ENCODE assay signal across 8 mouse cellular contexts in genomic region chr7:30050882-30051548, GRCm38 (mm10). TPM values are rescaled to one million over a fixed set of nuclear protein-coding genes. Genes with fewer than 3 reads are reported as not detected.
DNase-seq lines count a peak whose midpoint lies in the region; ATAC-seq lines count a peak whose summit lies in the region.

Gene Zfp14 (minus strand): TSS chr7:30051380.

- H3K9ac ChIP-seq in hindbrain, embryonic 16.5 days (ENCODE audit: low read depth, low read length) = peak within 1 kb of the TSS; percentile 86

- H3K4me1 ChIP-seq in hindbrain, embryonic 16.5 days (ENCODE audit: control insufficient read depth, insufficient read depth, low read depth, low read length) = peaks cover 10% of the 10 kb centered on the region

- peak; percentile 99 for ATAC-seq in hindbrain, embryonic 16.5 days

- WGBS in hindbrain, embryonic 16.5 days = under 1% methylated on average over 40 of the region's 40 CpGs
- 3% methylated on average over 40 of the region's 40 CpGs for WGBS in macrophage (ENCODE audit: missing documents)

- H3K79me2 ChIP-seq in macrophage (ENCODE audit: inconsistent target) = no peaks in the 10 kb centered on the region

- H3K36me3 ChIP-seq in hindbrain, embryonic 16.5 days (ENCODE audit: control insufficient read depth, insufficient read depth, low read length) = peaks cover 3% of the 10 kb centered on the region; the same call in 1 of the 2 replicates
- peaks cover 1% of the 10 kb centered on the region; the same call in 1 of the 2 replicates for H3K36me3 ChIP-seq in macrophage (ENCODE audit: inconsistent target)

- H3K27ac ChIP-seq in hindbrain, embryonic 16.5 days (ENCODE audit: low read depth, low read length) = peak within 1 kb of the TSS; percentile 83
- no peak within 1 kb of the TSS for H3K27ac ChIP-seq in macrophage

- peak within 1 kb of the TSS; percentile 74 for H3K4me2 ChIP-seq in hindbrain, embryonic 16.5 days (ENCODE audit: low read length)

- peak; percentile 93 for DNase-seq in R1 (ENCODE audit: low read depth, low spot score)
- DNase-seq in cerebellum, postnatal 25 days = peak; percentile 94 to 96
- peak; percentile 93 to 94 for DNase-seq in frontal cortex, postnatal 36 days (ENCODE audit: low spot score in 2 of 2)
- peak; percentile 95 to 97 for DNase-seq in left cerebral cortex, adult 18-20 months (ENCODE audit: low spot score in 2 of 2)
- peak; percentile 96 for DNase-seq in right cerebral cortex, adult 18-20 months
- peak; percentile 42 for DNase-seq in urinary bladder, postnatal 10 days (ENCODE audit: low spot score)

- no peaks in the 10 kb centered on the region for H3K9me3 ChIP-seq in hindbrain, embryonic 16.5 days (ENCODE audit: control insufficient read depth, low read length)

- H3K27me3 ChIP-seq in hindbrain, embryonic 16.5 days (replicated peaks; ENCODE audit: control insufficient read depth, insufficient read depth, low read length) = no peaks in the 10 kb centered on the region

- peak within 1 kb of the TSS; percentile 71 for H3K4me3 ChIP-seq in hindbrain, embryonic 16.5 days (ENCODE audit: low read length)
- peak within 1 kb of the TSS; percentile 65 for H3K4me3 ChIP-seq in macrophage (ENCODE audit: inconsistent target)

RNA-seq across cellular contexts. Expression of gene Zfp14, which starts in this region (rescaled TPM):
- 10.7 and 11.9 TPM in 2 replicates for polyA plus RNA-seq in hindbrain, embryonic 16.5 days (2015; fragmentation: Nextera tagmentation; extraction: Ambion mirVana)
- total RNA-seq in left cerebral cortex, adult 18-20 months (2021) = 1 to 10 TPM; 7.6 to 7.7 TPM
- total RNA-seq in macrophage (2018; cell fraction: chromatin; rRNA removed) = 10 to 100 TPM in 4 of 26 experiments, 1 to 10 TPM in 22; 1.8 to 16.0 (median 5.6) TPM
- 1 to 10 TPM in 11 of 26 experiments, under 1 TPM in 15; 0.09 to 1.9 (median 0.95) TPM for total RNA-seq in macrophage (2018; cell fraction: cytosol; rRNA removed)
- total RNA-seq in macrophage (2018; cell fraction: nucleus; rRNA removed) = 10 to 100 TPM in 1 of 26 experiments, 1 to 10 TPM in 24, under 1 TPM in 1; 0.96 to 11.3 (median 3.5) TPM
- 1.3 to 1.7 TPM (median 1.5 TPM) in 3 replicates for polyA plus RNA-seq in macrophage (2018)

Comparison
In these comparisons a context has a peak if more than half of its experiments do, and no peak if none do; other contexts are left out.
1. DNase-seq: peak in every context shown above with its lines; median percentile 96 in left cerebral cortex, adult 18-20 months; 96 in right cerebral cortex, adult 18-20 months; 95 in cerebellum, postnatal 25 days; 94 in frontal cortex, postnatal 36 days; 93 in R1; 42 in urinary bladder, postnatal 10 days.